Mouse (Mus musculus) spleen, embryonic (tissue): Measurements from ENCODE around the gene Dtx3.

Source experiments
- CTCF ChIA-PET: fragments of 350-600 bp; sonication (Branson Sonifier 250); formaldehyde crosslinking; loops from one replicate; lab custom pipeline; 2022; lab: Charles Lee

Dtx3 gene

DNA sequence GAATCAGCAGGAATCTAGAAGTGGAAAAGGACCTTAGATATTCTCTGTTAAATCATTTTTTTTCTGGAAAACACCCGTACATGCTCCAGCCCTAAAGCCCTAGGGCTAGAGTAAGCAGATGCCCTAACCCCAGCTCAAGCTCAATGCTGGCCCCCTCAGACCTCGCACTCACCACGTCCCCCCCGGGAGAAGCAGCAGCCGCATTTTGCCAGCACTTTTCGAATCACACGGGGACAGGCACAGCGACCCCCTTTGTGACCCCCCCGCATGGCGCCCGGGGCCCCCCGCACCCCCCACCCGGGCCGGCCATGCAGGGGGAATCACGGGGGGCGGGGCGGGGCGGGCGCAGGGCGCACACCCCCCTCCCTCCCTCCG lies 7.5 kb downstream of the Dtx3 start:
- CTCF ChIA-PET: interaction anchor here (0.5 to 0.7 kb wide), 2 partner anchors 20 to 37 kb away, joined by 3 to 4 read pairs; no protein-coding TSS in a partner anchor

- CTCF ChIA-PET: interaction anchor here (0.5 to 0.7 kb wide), 2 partner anchors 19 to 37 kb away, joined by 3 to 4 read pairs; no protein-coding TSS in a partner anchor
Measured at GRCm38 (mm10) chr10:127187371-127188078, 8.0 kb downstream of the Dtx3 start.

- CTCF ChIA-PET: no interaction called here
Measured at GRCm38 (mm10) chr10:127186451-127186850, 9.1 kb downstream of the Dtx3 start.

- CTCF ChIA-PET: interaction anchor here (0.5 kb wide), 1 partner anchor 15 kb away, joined by 3 read pairs; no protein-coding TSS in a partner anchor
Measured at GRCm38 (mm10) chr10:127185506-127185905, 10.0 kb downstream of the Dtx3 start.

- CTCF ChIA-PET: interaction anchor here (0.5 kb wide), 1 partner anchor 15 kb away, joined by 3 read pairs; no protein-coding TSS in a partner anchor
Measured at GRCm38 (mm10) chr10:127185101-127185500, 10.4 kb downstream of the Dtx3 start.

DNA sequence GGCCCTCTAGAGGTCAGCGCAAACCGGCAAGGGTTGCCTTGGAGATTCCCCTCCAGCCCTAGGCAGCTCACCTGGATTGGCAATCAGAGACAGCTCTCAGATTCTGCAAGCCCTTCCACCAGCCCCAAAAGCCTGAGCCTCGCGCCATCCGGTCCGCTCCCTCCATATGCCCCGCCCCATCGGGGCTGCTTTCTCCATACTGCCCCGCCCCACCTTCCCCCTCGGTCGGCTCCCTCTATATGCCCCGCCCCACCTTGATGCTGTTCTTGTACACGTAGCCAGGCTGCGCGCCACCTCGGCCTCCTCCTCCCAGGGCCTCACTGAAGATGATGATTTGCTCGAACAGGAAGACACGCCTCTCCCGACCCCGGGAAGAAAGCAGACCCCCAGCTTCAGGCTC lies 11.8 kb downstream of the Dtx3 start:
- CTCF ChIA-PET: interaction anchor here (0.7 kb wide), 1 partner anchor 1228 kb away, joined by 3 read pairs; the partner anchor contains the start of genes Nabp2 and Rnf41

- CTCF ChIA-PET: no interaction called here
Measured at GRCm38 (mm10) chr10:127182624-127183023, 12.9 kb downstream of the Dtx3 start.

DNA sequence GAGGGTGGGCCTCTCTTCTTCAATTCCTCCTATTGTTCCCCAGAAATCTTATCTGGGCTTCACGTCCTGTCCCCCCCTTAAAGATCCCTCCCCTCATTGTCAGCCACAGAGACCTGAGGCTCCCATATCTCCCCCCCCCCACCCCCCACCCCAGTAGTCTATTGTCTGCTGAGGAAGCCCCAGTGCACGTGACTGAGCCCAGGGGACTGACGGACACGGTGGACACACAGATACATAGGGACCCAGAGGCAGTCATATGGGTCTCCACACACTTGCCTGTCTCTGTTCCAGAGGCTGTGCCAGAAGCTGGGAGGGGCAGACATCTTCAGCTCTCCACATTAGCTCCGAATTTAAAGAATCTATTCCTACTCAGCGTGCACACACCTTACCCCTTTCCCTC lies 14.0 kb downstream of the Dtx3 start:
- CTCF ChIA-PET: no interaction called here

- CTCF ChIA-PET: interaction anchor here (0.7 to 0.9 kb wide), 2 partner anchors 13 to 44 kb away, joined by 3 to 4 read pairs; no protein-coding TSS in a partner anchor
Measured at GRCm38 (mm10) chr10:127180695-127181047, 14.9 kb downstream of the Dtx3 start.

GRCm38 (mm10) chr10:127179871-127180694 lies 15.4 kb downstream of the Dtx3 start, which contains the start of gene Slc26a10:
TSS of gene Slc26a10 (minus strand) at chr10:127180645.
- CTCF ChIA-PET: interaction anchor here (0.6 to 0.9 kb wide), 4 partner anchors 14 to 65 kb away, joined by 3 to 4 read pairs (median 4); no protein-coding TSS in a partner anchor

GRCm38 (mm10) chr10:127178286-127179027 lies 17.1 kb downstream of the Dtx3 start:
- CTCF ChIA-PET: interaction anchor here (0.7 to 1.4 kb wide), 2 partner anchors 10 to 147 kb away, joined by 3 read pairs; no protein-coding TSS in a partner anchor

- CTCF ChIA-PET: no interaction called here
Measured at GRCm38 (mm10) chr10:127177719-127178118, 17.8 kb downstream of the Dtx3 start.

- CTCF ChIA-PET: no interaction called here
Measured at GRCm38 (mm10) chr10:127177235-127177634, 18.3 kb downstream of the Dtx3 start.

- CTCF ChIA-PET: no interaction called here
Measured at GRCm38 (mm10) chr10:127176756-127177155, 18.8 kb downstream of the Dtx3 start.

- CTCF ChIA-PET: no interaction called here
Measured at GRCm38 (mm10) chr10:127176228-127176627, 19.3 kb downstream of the Dtx3 start.

DNA sequence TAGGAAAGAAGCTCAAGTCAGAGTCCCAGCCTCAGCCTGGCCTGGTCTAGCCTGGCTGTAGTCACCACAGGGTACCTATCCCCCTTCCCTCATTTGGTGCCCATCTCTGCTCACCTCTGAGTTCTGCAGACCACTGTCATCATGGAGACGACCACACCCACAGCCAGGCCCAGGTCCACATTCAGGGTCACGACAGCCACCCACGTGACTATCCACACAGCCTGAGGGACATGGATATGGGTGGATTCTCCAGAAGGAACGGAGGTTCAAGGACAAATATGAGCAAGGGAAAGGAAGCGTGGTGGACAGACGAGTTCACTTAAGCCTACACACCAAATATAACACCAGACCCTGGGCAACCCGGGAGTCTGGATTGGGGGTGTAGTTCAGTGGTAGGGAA lies 21.4 kb downstream of the Dtx3 start:
- CTCF ChIA-PET: interaction anchor here (1.7 kb wide), 1 partner anchor 50 kb away, joined by 6 read pairs; no protein-coding TSS in a partner anchor

- CTCF ChIA-PET: interaction anchor here (0.6 to 1.7 kb wide), 2 partner anchors 46 to 49 kb away, joined by 4 to 6 read pairs; no protein-coding TSS in a partner anchor
Measured at GRCm38 (mm10) chr10:127173148-127174065, 22.1 kb downstream of the Dtx3 start.

DNA sequence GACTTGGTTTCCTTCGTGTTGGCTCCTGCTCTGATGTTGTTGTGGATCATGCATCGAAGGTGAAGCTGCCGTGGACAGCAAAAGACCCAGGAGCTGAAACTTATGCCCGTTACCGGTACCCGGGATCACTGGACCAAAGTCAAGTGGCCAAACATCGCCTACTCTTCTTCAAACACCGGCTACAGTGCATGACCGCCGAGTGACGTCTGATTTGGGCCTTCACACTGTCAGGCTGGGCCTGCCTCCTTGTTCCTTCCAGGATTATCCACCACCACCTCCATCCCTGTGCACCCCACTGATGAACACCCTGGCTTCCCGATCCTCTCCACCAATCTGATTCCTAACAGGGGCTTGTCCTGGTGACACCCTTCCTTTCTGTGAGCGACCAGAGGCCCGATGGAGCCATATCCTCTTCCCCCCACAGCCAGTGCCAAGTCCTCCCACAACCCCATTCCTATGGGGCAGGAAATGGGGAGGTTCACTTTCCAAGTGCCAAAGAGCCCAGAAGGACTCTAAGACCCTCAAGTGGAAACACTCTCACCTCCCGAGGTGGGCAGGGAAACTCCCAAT lies 23.8 kb downstream of the Dtx3 start:
- CTCF ChIA-PET: interaction anchor here (1.7 to 1.8 kb wide), 2 partner anchors 46 to 48 kb away, joined by 7 to 11 read pairs; no protein-coding TSS in a partner anchor

- CTCF ChIA-PET: interaction anchor here (0.6 to 1.8 kb wide), 4 partner anchors 14 to 1227 kb away, joined by 3 to 11 read pairs (median 5); no protein-coding TSS in a partner anchor
Measured at GRCm38 (mm10) chr10:127170837-127171272, 24.7 kb downstream of the Dtx3 start.
